Mouse (Mus musculus) forebrain, embryonic 14.5 days (tissue): ENCODE results near the gene Casc3. TPM values are rescaled to one million over a fixed set of nuclear protein-coding genes. Genes with fewer than 3 reads are reported as not detected.
A peak's percentile ranks its signal among the peaks of the same experiment; 100 is the strongest.
"Not testable (repeated sequence)": the region's sequence is repeated elsewhere in the genome, so short reads cannot be mapped to it uniquely, and the experiment has no call there.

Experiments
- ATAC-seq: fragments of 200-750 bp; cut with Nextera tagmentation; 2 replicates; pipeline ENCODE4 v1.8.0; 2017; ENCODE audit warnings: mild to moderate bottlenecking, moderate library complexity
- DNase-seq: peaks from one replicate; pipeline ENCODE4 v3.0.0-alpha.2; 2015; ENCODE audit warnings: low spot score
- H3K27ac ChIP-seq: fragments of 300-500 bp; sonication (generic); 2 replicates; pipeline ENCODE4 v1.5.1; 2014; ENCODE audit warnings: low read depth, mild to moderate bottlenecking, control low read depth, low read length, moderate library complexity
- H3K27me3 ChIP-seq: fragments of 300-500 bp; sonication (generic); replicated peaks from 2 replicates; pipeline ENCODE4 v1.6.1; 2014; ENCODE audit warnings: low read length, control low read depth, mixed read lengths; ENCODE audit not compliant: control insufficient read depth, insufficient read depth
- H3K36me3 ChIP-seq: fragments of 300-500 bp; sonication (generic); 2 replicates; pipeline ENCODE4 v1.6.1; 2014; ENCODE audit warnings: low read length, control low read depth; ENCODE audit not compliant: control insufficient read depth, insufficient read depth
- H3K4me1 ChIP-seq: fragments of 300-500 bp; sonication (generic); 2 replicates; pipeline ENCODE4 v1.6.1; 2014; ENCODE audit warnings: antibody characterized with exemption, low read length, control low read depth; ENCODE audit not compliant: control insufficient read depth, insufficient read depth
- H3K4me2 ChIP-seq: fragments of 300-500 bp; sonication (generic); 2 replicates; pipeline ENCODE4 v1.6.1; 2014; ENCODE audit warnings: mild to moderate bottlenecking, control low read depth, low read length
- H3K4me3 ChIP-seq: fragments of 300-500 bp; sonication (generic); 2 replicates; pipeline ENCODE4 v1.5.1; 2014; ENCODE audit warnings: low read depth, low read length, control low read depth
- H3K9ac ChIP-seq: fragments of 300-500 bp; sonication (generic); 2 replicates; pipeline ENCODE4 v1.6.1; 2014; ENCODE audit warnings: mild to moderate bottlenecking, low read length, control low read depth, moderate library complexity
- H3K9me3 ChIP-seq: fragments of 300-500 bp; sonication (generic); replicated peaks from 2 replicates; pipeline ENCODE4 v1.6.1; 2016; ENCODE audit warnings: low read length, control low read depth, mixed read lengths; ENCODE audit not compliant: control insufficient read depth
- WGBS: fragments of 180-500 bp; shearing (Covaris S2); extraction: QIAGEN DNeasy Blood & Tissue Kit; methylation state at CpG from one replicate; pipeline ENCODE4 v1.1.7; 2014; 5-methylcytosine and 5-hydroxymethylcytosine counted together
- polyA plus RNA-seq: library from polyadenylated mRNA; unstranded; fragments of >200 nt; fragmentation: Nextera tagmentation; extraction: Ambion mirVana; gene quantifications from 2 replicates; pipeline ENCODE4 v1.2.1, GENCODE M21; 2014

Casc3 gene
- polyA plus RNA-seq, 1 experiment from 2014 or later = 41.0 TPM

DNA sequence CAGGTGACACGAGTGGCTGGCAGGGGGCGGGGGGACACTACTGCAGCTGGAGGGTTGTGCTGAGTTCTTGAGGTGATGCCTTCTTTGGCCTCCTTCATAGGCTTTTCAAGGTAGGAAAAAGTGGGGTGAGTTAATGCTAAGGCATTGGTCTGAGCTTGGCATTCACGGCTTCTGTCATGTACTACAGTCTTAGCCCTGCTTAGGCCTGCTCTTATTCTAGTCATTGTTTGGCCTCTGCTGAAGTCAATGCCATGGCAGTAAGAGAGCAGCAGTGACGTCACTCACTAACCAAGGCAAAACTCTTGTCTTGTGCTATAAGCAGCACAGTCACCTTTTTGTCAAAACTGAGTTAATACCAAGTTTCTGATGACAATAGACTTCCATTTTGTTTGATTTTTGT is 6.8 kb upstream of the Casc3 start:
- Histone ChIP-seq H3K36me3 (peaks cover 48% of the 10 kb centered on the region), H3K9ac (peak overlapping the region; percentile 100), H3K27ac (no peak overlapping the region), H3K9me3 (no peaks in the 10 kb centered on the region), H3K4me3 (peak overlapping the region; percentile 100), H3K4me2 (peak overlapping the region; percentile 88), H3K4me1 (peaks cover 26% of the 10 kb centered on the region), H3K27me3 (no peaks in the 10 kb centered on the region)
- DNase-seq (no peak), ATAC-seq (no peak)
- 35% methylated on average over 4 of the region's 4 CpGs for WGBS

GRCm38 (mm10) chr11:98808417-98808816 is 3.7 kb downstream of the Casc3 start:
- no peak overlapping the region for H3K4me3 ChIP-seq
- no peak for DNase-seq
- H3K9ac ChIP-seq = no peak overlapping the region
- H3K4me1 ChIP-seq = peaks cover 8% of the 10 kb centered on the region
- ATAC-seq = no peak
- WGBS = 76% methylated on average over 2 of the region's 2 CpGs
- no peaks in the 10 kb centered on the region for H3K9me3 ChIP-seq
- H3K36me3 ChIP-seq = peaks cover 69% of the 10 kb centered on the region
- H3K4me2 ChIP-seq = no peak overlapping the region
- no peaks in the 10 kb centered on the region for H3K27me3 ChIP-seq
- H3K27ac ChIP-seq = no peak overlapping the region

GRCm38 (mm10) chr11:98809457-98810290 is 5.0 kb downstream of the Casc3 start:
- Histone ChIP-seq H3K27me3 (no peaks in the 10 kb centered on the region), H3K27ac (peak overlapping the region; percentile 93), H3K36me3 (peaks cover 69% of the 10 kb centered on the region), H3K4me1 (peaks cover 8% of the 10 kb centered on the region), H3K4me2 (peak overlapping the region; percentile 82), H3K9ac (peak overlapping the region; percentile 87), H3K9me3 (no peaks in the 10 kb centered on the region), H3K4me3 (peak overlapping the region; percentile 93)
- ATAC-seq (peak; percentile 99), DNase-seq (peak; percentile 99)
- WGBS = under 1% methylated on average over 81 of the region's 84 CpGs

DNA sequence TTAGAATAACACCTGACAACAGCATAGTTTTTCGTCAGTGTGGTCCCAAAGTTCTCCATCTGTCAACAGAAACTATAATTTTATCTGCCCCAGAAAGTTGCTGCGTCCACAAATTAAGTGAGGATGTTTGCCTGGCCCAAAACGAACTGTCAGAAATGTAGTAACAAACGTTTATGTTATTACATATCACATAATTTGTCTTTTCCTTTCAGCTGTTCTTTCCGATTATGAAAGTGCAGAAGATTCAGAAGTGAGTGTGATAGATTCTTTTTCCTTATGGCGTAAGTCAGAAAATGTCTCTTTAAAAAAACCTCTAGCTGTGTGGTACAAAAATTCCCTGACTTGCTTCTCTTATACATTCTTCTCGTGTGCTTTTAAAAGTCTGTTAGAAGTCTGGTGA is 6.0 kb downstream of the Casc3 start:
- Histone ChIP-seq H3K4me2 (peak overlapping the region; percentile 82), H3K27me3 (no peaks in the 10 kb centered on the region), H3K4me1 (peaks cover 8% of the 10 kb centered on the region), H3K27ac (no peak overlapping the region), H3K9me3 (no peaks in the 10 kb centered on the region), H3K9ac (peak overlapping the region; percentile 87), H3K4me3 (peak overlapping the region; percentile 93), H3K36me3 (peaks cover 67% of the 10 kb centered on the region)
- 80% methylated on average over 7 of the region's 7 CpGs for WGBS
- DNase-seq = no peak
- ATAC-seq = no peak

- ATAC-seq (no peak), DNase-seq (no peak)
- H3K9ac ChIP-seq = no peak overlapping the region
- no peak overlapping the region for H3K4me3 ChIP-seq
- peaks cover 80% of the 10 kb centered on the region for H3K36me3 ChIP-seq
- no peaks in the 10 kb centered on the region for H3K4me1 ChIP-seq
- H3K4me2 ChIP-seq = no peak overlapping the region
- H3K9me3 ChIP-seq = no peaks in the 10 kb centered on the region
- H3K27ac ChIP-seq = no peak overlapping the region
- WGBS = 100% methylated on average over 1 of the region's 1 CpGs
- H3K27me3 ChIP-seq = no peaks in the 10 kb centered on the region
Measured at GRCm38 (mm10) chr11:98816706-98817239, 12.1 kb downstream of the Casc3 start.

DNA sequence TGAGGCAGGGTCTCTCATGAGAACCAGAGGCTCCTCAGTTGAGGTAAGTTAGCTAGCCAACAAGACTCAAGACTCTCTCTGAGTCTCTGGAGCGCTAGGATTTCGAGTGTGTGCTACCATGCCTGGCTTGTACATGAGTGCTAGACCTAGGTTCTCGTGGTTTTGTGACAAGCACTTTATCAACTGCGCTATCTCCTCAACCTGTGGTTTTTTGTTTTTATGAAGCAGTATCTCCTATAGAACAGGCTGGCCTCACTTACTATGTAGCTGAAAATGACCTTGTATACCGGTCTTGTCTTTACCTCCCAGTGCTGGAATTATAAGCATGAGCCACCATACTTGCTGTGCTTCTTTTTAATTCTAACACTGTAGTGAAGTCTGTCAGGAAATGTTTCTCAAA is 16.3 kb downstream of the Casc3 start:
- H3K27ac ChIP-seq = no peak overlapping the region
- peaks cover 84% of the 10 kb centered on the region for H3K36me3 ChIP-seq
- ATAC-seq (no peak), DNase-seq (no peak)
- H3K4me3 ChIP-seq = no peak overlapping the region
- 98% methylated on average over 5 of the region's 5 CpGs for WGBS
- H3K4me1 ChIP-seq = no peaks in the 10 kb centered on the region
- no peaks in the 10 kb centered on the region for H3K27me3 ChIP-seq
- H3K9me3 ChIP-seq = no peaks in the 10 kb centered on the region
- H3K4me2 ChIP-seq = no peak overlapping the region
- no peak overlapping the region for H3K9ac ChIP-seq

DNA sequence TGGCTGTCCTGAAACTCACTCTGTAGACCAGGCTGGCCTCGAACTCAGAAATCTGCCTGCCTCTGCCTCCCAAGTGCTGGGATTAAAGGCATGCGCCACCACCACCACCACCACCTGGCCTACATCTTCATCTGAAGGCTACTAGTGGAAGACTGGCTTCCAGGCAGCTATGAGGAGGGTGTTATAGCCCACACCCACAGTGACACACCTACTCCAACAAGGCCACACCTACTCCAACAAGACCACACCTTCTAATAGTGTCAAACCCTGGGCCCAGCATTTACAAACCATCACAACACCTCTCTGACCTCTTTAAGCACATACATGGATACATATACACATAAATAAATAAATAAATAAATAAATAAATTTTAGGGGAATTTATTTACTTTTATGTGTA is 21.4 kb downstream of the Casc3 start:
- not testable (repeated sequence) for H3K4me1 ChIP-seq, H3K9ac ChIP-seq, ATAC-seq, H3K27ac ChIP-seq, H3K9me3 ChIP-seq, H3K27me3 ChIP-seq, H3K4me3 ChIP-seq, DNase-seq, H3K4me2 ChIP-seq
- H3K36me3 ChIP-seq = peaks cover 94% of the 10 kb centered on the region
- WGBS = 100% methylated on average over 2 of the region's 2 CpGs

GRCm38 (mm10) chr11:98827877-98828276 is 23.2 kb downstream of the Casc3 start:
- H3K4me3 ChIP-seq = no peak overlapping the region
- H3K4me1 ChIP-seq = no peaks in the 10 kb centered on the region
- no peaks in the 10 kb centered on the region for H3K9me3 ChIP-seq
- H3K9ac ChIP-seq = no peak overlapping the region
- no peak overlapping the region for H3K27ac ChIP-seq
- H3K27me3 ChIP-seq = no peaks in the 10 kb centered on the region
- no peak overlapping the region for H3K4me2 ChIP-seq
- no peak for ATAC-seq
- no peak for DNase-seq
- WGBS = 80% methylated on average over 2 of the region's 2 CpGs
- H3K36me3 ChIP-seq = peaks cover 94% of the 10 kb centered on the region

DNA sequence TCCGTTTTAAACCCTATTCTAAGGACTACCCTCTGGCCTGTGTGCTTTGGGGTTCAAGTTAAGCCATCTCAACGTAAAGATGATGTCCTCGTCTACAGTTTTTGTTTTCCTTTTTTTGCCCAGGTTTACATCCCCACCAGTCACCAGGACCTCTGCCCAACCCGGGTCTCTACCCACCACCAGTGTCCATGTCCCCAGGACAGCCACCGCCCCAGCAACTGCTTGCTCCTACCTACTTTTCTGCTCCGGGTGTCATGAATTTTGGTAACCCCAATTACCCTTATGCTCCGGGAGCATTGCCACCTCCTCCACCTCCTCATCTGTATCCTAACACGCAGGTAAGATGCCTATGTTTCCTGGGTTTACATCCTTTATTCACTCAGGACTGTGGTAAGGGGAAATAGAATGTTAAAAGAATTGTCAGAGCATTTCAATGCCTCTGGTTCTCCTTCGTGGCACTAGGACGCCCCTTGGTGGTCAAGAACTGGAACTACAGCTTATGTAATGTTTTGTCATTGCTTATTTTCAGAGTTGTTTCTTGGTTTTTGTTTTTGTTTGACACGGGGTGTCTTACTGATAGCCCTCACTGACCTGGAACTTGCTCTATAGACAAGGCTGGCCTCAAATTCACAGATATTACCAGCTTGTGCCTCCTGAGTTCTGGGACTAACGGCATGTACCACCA is 24.5 kb downstream of the Casc3 start:
- Histone ChIP-seq H3K4me1 (no peaks in the 10 kb centered on the region), H3K36me3 (peaks cover 94% of the 10 kb centered on the region), H3K9ac (no peak overlapping the region), H3K4me3 (no peak overlapping the region), H3K9me3 (no peaks in the 10 kb centered on the region), H3K27me3 (no peaks in the 10 kb centered on the region), H3K4me2 (no peak overlapping the region), H3K27ac (no peak overlapping the region)
- DNase-seq (peak; percentile 57), ATAC-seq (no peak)
- WGBS = 77% methylated on average over 12 of the region's 12 CpGs
